ENCODE assay signal across 30 mouse cellular contexts in the genomic region with DNA sequence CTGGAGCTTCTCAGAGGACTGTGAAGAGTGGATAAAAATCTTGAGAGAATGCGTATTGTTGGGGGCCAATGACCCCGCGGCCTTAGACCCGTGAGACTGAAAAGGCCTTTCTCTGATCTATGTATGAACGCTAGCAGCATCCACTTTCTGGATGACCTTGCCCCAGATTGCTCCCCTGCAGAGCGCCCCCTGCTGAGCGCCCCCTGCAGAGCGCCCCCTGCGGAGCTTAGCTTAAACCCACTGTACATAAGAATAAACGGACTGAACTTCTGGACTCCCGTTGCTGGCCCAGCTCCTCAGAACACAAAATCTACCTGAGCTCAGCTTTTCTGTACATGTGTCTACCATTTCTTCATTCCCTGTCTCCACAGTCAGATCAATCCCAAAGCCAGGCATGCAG. TPM values are rescaled to one million over a fixed set of nuclear protein-coding genes. Genes with fewer than 3 reads are reported as not detected.
DNase-seq lines count a peak whose midpoint lies in the region; ATAC-seq and TF ChIP-seq lines count a peak whose summit lies in the region.
"Had no signal": no experiment of that assay in that cellular context is flagged by ENCODE, and none has a peak within 500 bp of the region (broad histone marks: within the 10 kb centered on the region; RNA-seq: fewer than 3 reads in every experiment).

No protein-coding gene starts in this region.

- H3K4me2 ChIP-seq in liver, postnatal 0 days (ENCODE audit: low read depth, low read length) = no peak overlapping the region
- no peak overlapping the region for H3K4me2 ChIP-seq in liver, embryonic 12.5 days
- H3K4me2 ChIP-seq in stomach, postnatal 0 days (replicated peaks; ENCODE audit: low read depth) = no peak overlapping the region
- H3K4me2 ChIP-seq: hindbrain, embryonic 15.5 days; limb, embryonic 15.5 days; midbrain, embryonic 15.5 days; neural tube, embryonic 15.5 days had no signal

- no peaks in the 10 kb centered on the region for H3K27me3 ChIP-seq in liver, postnatal 0 days (ENCODE audit: insufficient read depth, low read length)
- H3K27me3 ChIP-seq in liver, embryonic 12.5 days (replicated peaks) = peaks cover 8% of the 10 kb centered on the region; the same call in 1 of the 2 replicates
- no peaks in the 10 kb centered on the region for H3K27me3 ChIP-seq in stomach, postnatal 0 days (ENCODE audit: control insufficient read depth, insufficient read depth, low read length)
- H3K27me3 ChIP-seq: hindbrain, embryonic 15.5 days had no signal

- no peak for TF ChIP-seq EP300 in liver, postnatal 0 days (IDR thresholded peaks at IDR 0.05; ENCODE audit: low read depth)
- no peak for TF ChIP-seq EP300 in stomach, postnatal 0 days (optimal IDR thresholded peaks at IDR 0.05)

- H3K36me3 ChIP-seq in liver, postnatal 0 days (replicated peaks; ENCODE audit: insufficient read depth, low read length) = no peaks in the 10 kb centered on the region
- H3K36me3 ChIP-seq in liver, embryonic 12.5 days = no peaks in the 10 kb centered on the region
- H3K36me3 ChIP-seq in stomach, postnatal 0 days (ENCODE audit: control insufficient read depth, insufficient read depth, low read length) = no peaks in the 10 kb centered on the region
- H3K36me3 ChIP-seq: hindbrain, embryonic 10.5 days; hindbrain, embryonic 15.5 days; limb, embryonic 10.5 days; limb, embryonic 15.5 days; midbrain, embryonic 10.5 days; midbrain, embryonic 15.5 days; neural tube, embryonic 15.5 days had no signal

- no peak overlapping the region for H3K27ac ChIP-seq in liver, postnatal 0 days (ENCODE audit: low read depth)
- H3K27ac ChIP-seq in liver, embryonic 12.5 days = no peak overlapping the region
- H3K27ac ChIP-seq in stomach, postnatal 0 days (replicated peaks) = no peak overlapping the region
- H3K27ac ChIP-seq: hindbrain, embryonic 10.5 days; hindbrain, embryonic 15.5 days; limb, embryonic 10.5 days; limb, embryonic 15.5 days; midbrain, embryonic 10.5 days; midbrain, embryonic 15.5 days; neural tube, embryonic 15.5 days had no signal

- no peak overlapping the region for H3K9ac ChIP-seq in liver, postnatal 0 days (replicated peaks)
- H3K9ac ChIP-seq in liver, embryonic 12.5 days = no peak overlapping the region
- H3K9ac ChIP-seq in stomach, postnatal 0 days (ENCODE audit: low read length) = no peak overlapping the region
- H3K9ac ChIP-seq: hindbrain, embryonic 15.5 days; limb, embryonic 15.5 days; midbrain, embryonic 15.5 days; neural tube, embryonic 15.5 days had no signal

- 73% methylated on average over 11 of the region's 11 CpGs for WGBS in liver, postnatal 0 days (ENCODE audit: insufficient replicate concordance)
- 63% methylated on average over 11 of the region's 11 CpGs for WGBS in liver, embryonic 12.5 days (ENCODE audit: insufficient replicate concordance)
- WGBS in stomach, postnatal 0 days = 75% methylated on average over 11 of the region's 11 CpGs

- H3K4me1 ChIP-seq in liver, postnatal 0 days (ENCODE audit: insufficient read depth) = no peaks in the 10 kb centered on the region
- no peaks in the 10 kb centered on the region for H3K4me1 ChIP-seq in liver, embryonic 12.5 days
- no peaks in the 10 kb centered on the region for H3K4me1 ChIP-seq in stomach, postnatal 0 days (replicated peaks; ENCODE audit: control insufficient read depth, insufficient read depth)

- ATAC-seq in CD4-positive, CD25-positive, alpha-beta regulatory T cell, adult 4 months = no peak
- no peak for ATAC-seq in liver, postnatal 0 days
- ATAC-seq in liver, embryonic 12.5 days = no peak
- no peak for ATAC-seq in stomach, postnatal 0 days (ENCODE audit: low FRiP score, low TSS enrichment)
- ATAC-seq: forebrain, embryonic 16.5 days; inflammation-experienced regulatory T-cells, adult 6 months; midbrain, embryonic 15.5 days had no signal

- TF ChIP-seq CTCF in liver, postnatal 0 days (IDR thresholded peaks at IDR 0.05; ENCODE audit: low read depth) = peak; percentile 23; the same call in 1 of the 2 replicates
- peak; percentile 32 for TF ChIP-seq CTCF in stomach, postnatal 0 days (IDR thresholded peaks at IDR 0.05; ENCODE audit: low read depth)

- no peak overlapping the region for H3K4me3 ChIP-seq in liver, postnatal 0 days (ENCODE audit: low read depth, low read length)
- no peak overlapping the region for H3K4me3 ChIP-seq in liver, embryonic 12.5 days
- no peak overlapping the region for H3K4me3 ChIP-seq in stomach, postnatal 0 days (ENCODE audit: low read depth, low read length)
- H3K4me3 ChIP-seq: erythroblast, embryonic 14.5 days; hindbrain, embryonic 10.5 days; hindbrain, embryonic 15.5 days; limb, embryonic 10.5 days; limb, embryonic 15.5 days; midbrain, embryonic 10.5 days; midbrain, embryonic 15.5 days; neural tube, embryonic 15.5 days had no signal

- H3K9me3 ChIP-seq in liver, postnatal 0 days (ENCODE audit: low read length) = no peaks in the 10 kb centered on the region
- no peaks in the 10 kb centered on the region for H3K9me3 ChIP-seq in liver, embryonic 12.5 days (replicated peaks)
- H3K9me3 ChIP-seq in stomach, postnatal 0 days (ENCODE audit: control insufficient read depth, low read length) = no peaks in the 10 kb centered on the region
- H3K9me3 ChIP-seq: hindbrain, embryonic 10.5 days; hindbrain, embryonic 15.5 days; limb, embryonic 10.5 days; limb, embryonic 15.5 days; midbrain, embryonic 10.5 days; midbrain, embryonic 15.5 days; neural tube, embryonic 15.5 days had no signal

- peak; percentile 5 for DNase-seq in CD4-positive, CD25-positive, alpha-beta regulatory T cell, adult 2 months (ENCODE audit: low read depth, low spot score)
- DNase-seq in liver, postnatal 0 days = no peak
- DNase-seq in ES-CJ7 (ENCODE audit: low read depth, low spot score) = peak; percentile 19
- no peak for DNase-seq in stomach, postnatal 0 days (ENCODE audit: low spot score)
- no peak for DNase-seq in left cerebral cortex, adult 8-10 months (ENCODE audit: low spot score in 2 of 2)
- DNase-seq: adrenal gland, postnatal 25 days; cerebellum, adult 2 months; cerebellum, postnatal 14 days; gastrocnemius, postnatal 10 days; heart, postnatal 14 days; kidney, adult 11 months; kidney, postnatal 36 days; layer of hippocampus, postnatal 36 days; lung, postnatal 10 days; right cerebral cortex, postnatal 25 days had no signal

RNA-seq across cellular contexts. Expression of a gene that starts 27.7 kb away (rescaled TPM):
- not detected for polyA plus RNA-seq in CD4-positive, CD25-positive, alpha-beta regulatory T cell, adult 4 months (2017; shearing (Covaris generic))
- not detected in 2 replicates for polyA plus RNA-seq in liver, postnatal 0 days (2015; fragmentation: Nextera tagmentation; extraction: Ambion mirVana)
- 0.11 and 0.30 TPM in 2 replicates for polyA plus RNA-seq in liver, embryonic 12.5 days (2016; fragmentation: Nextera tagmentation; extraction: Ambion mirVana)
- polyA plus RNA-seq in stomach, postnatal 0 days (2015; fragmentation: Nextera tagmentation; extraction: Ambion mirVana) = 2.6 and 4.0 TPM in 2 replicates
- total RNA-seq in left cerebral cortex, adult 8-10 months (2022) = under 1 TPM; 0.63 to 0.98 (median 0.76) TPM
- total RNA-seq: adrenal gland, postnatal 25 days; granulocyte monocyte progenitor cell, adult 5-6 weeks; megakaryocyte progenitor cell, adult 5-6 weeks had no signal
- polyA plus RNA-seq: erythroblast, embryonic 14.5 days; inflammation-experienced regulatory T-cells, adult 6 months; liver, embryonic 16.5 days; neural tube, embryonic 15.5 days had no signal

Comparison
In these comparisons a context has a peak if more than half of its experiments do, and no peak if none do; other contexts are left out.
1. DNase-seq: peak in CD4-positive, CD25-positive, alpha-beta regulatory T cell, adult 2 months (single experiment) and ES-CJ7 (single experiment); none in liver, postnatal 0 days (single experiment), stomach, postnatal 0 days (single experiment) and left cerebral cortex, adult 8-10 months (0 of 2).